In genomic region chr13:93429205-93429604, GRCm38 (mm10) we compare ENCODE assay signal across 9 mouse cellular contexts.
"Had no signal": no experiment of that assay in that cellular context is flagged by ENCODE, and none has a peak within 500 bp of the region (broad histone marks: within the 10 kb centered on the region; RNA-seq: fewer than 3 reads in every experiment).

No protein-coding gene starts in this region.

- ATAC-seq: lung, postnatal 0 days; midbrain, embryonic 13.5 days had no signal

- H3K4me2 ChIP-seq: kidney, embryonic 15.5 days; limb, embryonic 13.5 days; midbrain, embryonic 13.5 days had no signal

- H3K9ac ChIP-seq: kidney, embryonic 15.5 days; limb, embryonic 13.5 days; midbrain, embryonic 13.5 days had no signal

- H3K27ac ChIP-seq: kidney, embryonic 15.5 days; limb, embryonic 13.5 days; midbrain, embryonic 13.5 days had no signal

- DNase-seq: kidney, postnatal 14 days; left cerebral cortex, postnatal 4 days; lung, adult 2 months; right cerebral cortex, postnatal 14 days; thymus, postnatal 36 days had no signal

- H3K4me3 ChIP-seq: kidney, embryonic 15.5 days; limb, embryonic 13.5 days; midbrain, embryonic 13.5 days had no signal

- H3K9me3 ChIP-seq: kidney, embryonic 15.5 days; limb, embryonic 13.5 days; midbrain, embryonic 13.5 days had no signal

- H3K4me1 ChIP-seq: kidney, embryonic 15.5 days; limb, embryonic 13.5 days; midbrain, embryonic 13.5 days had no signal

- H3K27me3 ChIP-seq: kidney, embryonic 15.5 days; limb, embryonic 13.5 days; midbrain, embryonic 13.5 days had no signal
